Mouse (Mus musculus) heart, postnatal 0 days (tissue): ENCODE measurements around the gene Hinfp. TPM values are rescaled to one million over a fixed set of nuclear protein-coding genes. Genes with fewer than 3 reads are reported as not detected.
A peak's percentile ranks its signal among the peaks of the same experiment; 100 is the strongest.

Experiments used
- ATAC-seq: fragments of 200-750 bp; cut with Nextera tagmentation; 2 replicates; pipeline ENCODE4 v1.8.0; 2017; ENCODE audit warnings: low read depth, moderate number of reproducible peaks, moderate library complexity; ENCODE audit not compliant: insufficient read depth
- DNase-seq: peaks from one replicate; pipeline ENCODE4 v3.0.0-alpha.2; 2016; ENCODE audit warnings: low spot score
- H3K27ac ChIP-seq: fragments of 300-500 bp; sonication (generic); 2 replicates; pipeline ENCODE4 v1.5.1; 2014; ENCODE audit warnings: low read depth, mild to moderate bottlenecking
- H3K27me3 ChIP-seq: fragments of 300-500 bp; sonication (generic); 2 replicates; pipeline ENCODE4 v1.6.1; 2014; ENCODE audit warnings: low read length, mixed read lengths; ENCODE audit not compliant: control insufficient read depth, insufficient read depth
- H3K36me3 ChIP-seq: fragments of 300-500 bp; sonication (generic); replicated peaks from 2 replicates; pipeline ENCODE4 v1.6.1; 2014; ENCODE audit warnings: low read length, mixed read lengths; ENCODE audit not compliant: control insufficient read depth, insufficient read depth
- H3K4me1 ChIP-seq: fragments of 300-500 bp; sonication (generic); 2 replicates; pipeline ENCODE4 v1.6.1; 2014; ENCODE audit warnings: antibody characterized with exemption; ENCODE audit not compliant: control insufficient read depth, insufficient read depth
- H3K4me2 ChIP-seq: fragments of 300-500 bp; sonication (generic); 2 replicates; pipeline ENCODE4 v1.6.1; 2014; ENCODE audit warnings: low read depth, mild to moderate bottlenecking, low read length, moderate library complexity
- H3K4me3 ChIP-seq: fragments of 300-500 bp; sonication (generic); 2 replicates; pipeline ENCODE4 v1.5.1; 2014; ENCODE audit warnings: low read depth, low read length
- H3K9ac ChIP-seq: fragments of 300-500 bp; sonication (generic); replicated peaks from 2 replicates; pipeline ENCODE4 v1.6.1; 2014; ENCODE audit warnings: low read depth, low read length, mixed read lengths
- H3K9me3 ChIP-seq: fragments of 300-500 bp; sonication (generic); replicated peaks from 2 replicates; pipeline ENCODE4 v1.6.1; 2016; ENCODE audit warnings: low read length; ENCODE audit not compliant: control insufficient read depth
- CTCF ChIP-seq: IDR thresholded peaks from 2 replicates; pipeline ENCODE4 v1.5.1; 2016; ENCODE audit warnings: antibody characterized with exemption, control low read depth, low read depth
- EP300 ChIP-seq: IDR thresholded peaks from 2 replicates; pipeline ENCODE4 v1.6.1; 2016; ENCODE audit warnings: antibody characterized with exemption, low read depth
- WGBS: fragments of 180-500 bp; shearing (Covaris S2); extraction: QIAGEN DNeasy Blood & Tissue Kit; methylation state at CpG from one replicate; pipeline ENCODE4 v1.1.7; 2014; 5-methylcytosine and 5-hydroxymethylcytosine counted together
- polyA plus RNA-seq: library from polyadenylated mRNA; unstranded; fragments of >200 nt; fragmentation: Nextera tagmentation; extraction: Ambion mirVana; gene quantifications from 2 replicates; pipeline ENCODE4 v1.2.1, GENCODE M21; 2015
- total RNA-seq: library from RNA; depleted of rRNA; stranded (reverse); fragments of >200 nt; gene quantifications from 2 replicates; pipeline ENCODE4 v1.2.3, GENCODE M21; 2014; ENCODE audit warnings: low replicate concordance

Gene Hinfp
- total and polyA plus RNA-seq, 2 experiments from 2014 or later, result 9.4 to 14.8 TPM

DNA sequence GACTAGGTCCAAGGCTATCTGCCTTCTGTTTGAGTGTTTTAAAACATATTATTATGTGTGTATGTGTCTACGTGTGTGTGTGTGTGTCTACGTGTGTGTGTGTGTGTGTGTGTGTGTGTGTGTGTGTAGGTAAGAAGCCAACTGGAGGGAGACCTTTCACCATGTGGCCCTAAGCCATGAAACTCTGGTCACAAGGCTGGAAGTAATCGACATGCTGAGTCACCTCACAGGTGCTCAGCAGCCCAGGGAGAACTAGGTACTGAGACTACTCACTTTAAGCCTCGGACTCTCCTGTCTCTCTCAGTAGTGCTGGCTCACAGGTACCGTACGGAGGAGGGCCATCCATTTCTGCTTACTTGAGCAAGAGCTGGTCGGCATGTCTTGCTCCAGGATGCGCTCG, 41.7 kb upstream of the Hinfp start:
- Histone ChIP-seq H3K9ac (no peak overlapping the region), H3K9me3 (no peaks in the 10 kb centered on the region), H3K27ac (no peak overlapping the region), H3K4me2 (no peak overlapping the region), H3K27me3 (no peaks in the 10 kb centered on the region), H3K4me3 (no peak overlapping the region), H3K36me3 (peaks cover 52% of the 10 kb centered on the region), H3K4me1 (peaks cover 7% of the 10 kb centered on the region; the same call in 1 of the 2 replicates)
- ATAC-seq, result no peak
- no peak for DNase-seq
- no peak for TF ChIP-seq CTCF
- TF ChIP-seq EP300, result no peak
- 88% methylated on average over 9 of the region's 9 CpGs for WGBS

DNA sequence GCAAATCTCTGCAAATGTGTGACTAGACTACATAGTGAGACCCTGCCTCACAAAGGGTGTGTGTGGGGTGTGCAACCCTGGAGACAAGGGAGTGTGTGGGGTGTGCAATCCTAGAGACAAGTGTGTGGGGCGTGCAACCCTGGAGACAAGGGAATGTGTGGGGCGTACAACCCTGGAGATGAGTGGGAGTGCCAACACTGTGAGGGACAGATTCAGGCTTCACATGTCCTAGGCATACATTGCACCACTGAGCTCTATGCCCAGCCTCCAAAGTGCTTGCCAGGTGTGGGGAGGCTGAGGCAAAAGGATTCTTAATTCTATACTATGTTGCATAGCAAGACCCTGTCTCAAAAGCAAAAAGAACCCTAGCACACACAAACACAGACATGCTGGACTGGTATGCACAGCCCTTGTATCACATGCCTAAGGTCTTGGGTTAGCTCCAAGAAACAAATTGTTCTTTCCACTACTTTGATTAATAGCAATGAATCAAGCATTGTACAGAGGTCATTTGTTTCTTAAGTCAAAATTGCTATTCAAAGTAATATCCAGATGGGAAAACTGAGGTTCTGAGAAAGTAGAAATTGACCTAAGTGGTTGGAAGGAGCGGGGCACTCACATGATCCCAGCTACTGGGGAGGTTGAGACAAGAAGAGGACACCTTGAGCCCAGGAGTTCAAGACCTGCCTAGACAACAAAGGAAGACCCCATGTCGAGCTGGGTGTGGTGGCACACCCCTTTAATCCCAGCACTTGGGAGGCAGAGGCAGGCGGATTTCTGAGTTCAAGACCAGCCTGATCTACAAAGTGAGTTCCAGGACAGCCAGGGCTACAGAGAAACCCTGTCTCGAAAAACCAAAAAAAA, 40.3 kb upstream of the Hinfp start:
- H3K4me1 ChIP-seq, result peaks cover 9% of the 10 kb centered on the region; the same call in 1 of the 2 replicates
- 77% methylated on average over 6 of the region's 6 CpGs for WGBS
- no peak overlapping the region for H3K27ac ChIP-seq
- DNase-seq (no peak), ATAC-seq (no peak)
- TF ChIP-seq CTCF, result no peak
- TF ChIP-seq EP300, result no peak
- H3K4me3 ChIP-seq, result no peak overlapping the region
- H3K27me3 ChIP-seq, result no peaks in the 10 kb centered on the region
- H3K36me3 ChIP-seq, result peaks cover 44% of the 10 kb centered on the region
- no peak overlapping the region for H3K9ac ChIP-seq
- H3K4me2 ChIP-seq, result no peak overlapping the region
- H3K9me3 ChIP-seq, result no peaks in the 10 kb centered on the region

DNA sequence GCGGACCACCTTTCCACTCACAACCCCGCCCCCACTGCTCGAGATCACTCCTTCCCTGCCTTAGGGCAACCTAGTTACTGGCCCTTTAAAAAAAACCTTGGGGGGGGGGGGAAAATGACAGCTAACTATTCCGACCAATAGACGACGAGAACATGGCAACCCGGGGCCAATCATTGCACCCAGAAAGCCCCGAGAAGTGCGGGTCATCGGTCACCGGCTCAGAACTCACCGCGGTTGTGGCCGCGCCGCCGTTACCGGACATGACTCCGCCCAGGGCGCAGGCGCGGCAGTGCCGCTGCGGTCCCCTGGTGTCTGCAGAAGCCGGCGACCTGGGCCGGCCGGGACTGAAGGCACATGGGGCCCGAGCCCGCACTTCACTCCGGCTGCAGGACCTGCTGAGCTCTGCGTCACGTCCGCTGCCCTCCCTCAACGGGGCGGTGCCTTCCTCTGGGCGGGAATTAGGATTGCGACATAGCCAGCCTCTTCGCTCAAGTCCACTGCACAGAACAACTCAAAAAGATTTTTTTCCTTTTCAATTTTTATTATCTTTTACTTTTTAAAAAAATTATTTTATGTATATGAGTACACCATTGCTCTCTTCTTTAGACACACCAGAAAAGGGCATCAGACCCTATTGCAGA, 38.4 kb upstream of the Hinfp start, which contains the start of gene Hmbs:
Hmbs (minus strand) TSS at position 448 of the 641 bp plus-strand sequence.
- peak; percentile 96 for ATAC-seq
- peak within 1 kb of the TSS; percentile 75 for H3K9ac ChIP-seq
- peaks cover 45% of the 10 kb centered on the region for H3K36me3 ChIP-seq
- H3K9me3 ChIP-seq, result no peaks in the 10 kb centered on the region
- H3K27me3 ChIP-seq, result no peaks in the 10 kb centered on the region
- peak; percentile 92 for DNase-seq
- under 1% methylated on average over 38 of the region's 39 CpGs for WGBS
- peaks cover 9% of the 10 kb centered on the region; the same call in 1 of the 2 replicates for H3K4me1 ChIP-seq
- H3K27ac ChIP-seq, result peak within 1 kb of the TSS; percentile 98
- peak within 1 kb of the TSS; percentile 85 for H3K4me2 ChIP-seq
- TF ChIP-seq CTCF, result no peak
- peak; percentile 68; the same call in 1 of the 2 replicates for TF ChIP-seq EP300
- H3K4me3 ChIP-seq, result peak within 1 kb of the TSS; percentile 91

DNA sequence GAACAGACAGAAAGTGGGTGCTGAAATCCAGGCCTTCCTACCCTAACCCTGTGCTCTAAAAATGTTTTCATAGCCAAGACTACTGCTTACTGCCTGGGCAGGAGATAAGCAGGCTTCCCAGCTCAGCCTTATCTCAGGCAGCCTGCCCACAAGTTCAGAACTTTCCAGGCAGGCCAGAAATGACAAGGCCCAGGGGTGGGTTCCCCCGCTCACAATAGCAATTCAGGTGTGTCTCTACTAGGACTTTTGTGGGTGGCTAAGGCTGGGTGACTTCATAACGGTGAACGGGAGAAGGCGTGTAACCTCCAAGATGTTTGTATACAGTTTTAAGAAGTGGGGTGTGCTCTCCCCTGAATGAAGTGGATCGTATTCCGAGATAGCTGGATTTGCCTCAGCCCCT, 37.8 kb upstream of the Hinfp start:
- peak overlapping the region; percentile 75 for H3K9ac ChIP-seq
- H3K4me3 ChIP-seq, result peak overlapping the region; percentile 91
- H3K27ac ChIP-seq, result peak overlapping the region; percentile 98
- WGBS, result 2% methylated on average over 6 of the region's 6 CpGs
- no peaks in the 10 kb centered on the region for H3K27me3 ChIP-seq
- DNase-seq (peak; percentile 54), ATAC-seq (peak; percentile 39)
- H3K4me1 ChIP-seq, result peaks cover 9% of the 10 kb centered on the region; the same call in 1 of the 2 replicates
- peaks cover 43% of the 10 kb centered on the region for H3K36me3 ChIP-seq
- H3K9me3 ChIP-seq, result no peaks in the 10 kb centered on the region
- H3K4me2 ChIP-seq, result peak overlapping the region; percentile 85
- no peak for TF ChIP-seq CTCF
- TF ChIP-seq EP300, result no peak

DNA sequence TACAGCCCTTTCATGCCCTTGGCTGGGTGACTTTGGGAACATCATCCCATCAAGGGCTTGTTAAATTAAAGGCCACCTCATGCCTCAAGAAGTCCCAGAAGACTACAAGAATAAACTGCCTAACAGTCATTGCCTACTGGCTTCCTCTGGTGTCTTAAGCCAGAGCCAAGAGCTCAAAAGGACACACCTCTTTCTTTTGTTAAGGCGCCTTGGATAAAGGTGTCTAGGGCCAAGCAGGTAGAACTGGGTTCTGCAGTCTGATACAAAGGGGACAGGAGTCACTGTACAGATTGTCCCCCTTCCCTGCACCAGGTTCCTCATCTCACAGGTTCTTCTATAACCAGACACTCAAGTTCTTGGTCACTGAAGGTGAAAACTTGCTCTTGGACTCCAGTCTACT, 37.1 kb upstream of the Hinfp start:
- DNase-seq, result no peak
- H3K9ac ChIP-seq, result no peak overlapping the region
- peaks cover 11% of the 10 kb centered on the region; the same call in 1 of the 2 replicates for H3K4me1 ChIP-seq
- H3K4me3 ChIP-seq, result no peak overlapping the region
- no peaks in the 10 kb centered on the region for H3K9me3 ChIP-seq
- 88% methylated on average over 1 of the region's 1 CpGs for WGBS
- no peak for TF ChIP-seq CTCF
- no peak for TF ChIP-seq EP300
- no peaks in the 10 kb centered on the region for H3K27me3 ChIP-seq
- H3K4me2 ChIP-seq, result peak overlapping the region; percentile 85
- H3K36me3 ChIP-seq, result peaks cover 39% of the 10 kb centered on the region
- ATAC-seq, result no peak
- peak overlapping the region; percentile 98; the same call in 1 of the 2 replicates for H3K27ac ChIP-seq
